Mouse (Mus musculus) heart, adult 2 months (tissue): ENCODE measurements around the gene Agtpbp1.

Experiments
- CTCF ChIP-seq: fragments of 200-600 bp; IDR thresholded peaks from 2 replicates; pipeline ENCODE4 v1.8.1; 2022; ENCODE audit warnings: antibody characterized with exemption, mild to moderate bottlenecking, moderate library complexity
- POLR2A ChIP-seq: fragments of 200-500 bp; IDR thresholded peaks from 2 replicates; pipeline ENCODE4 v1.6.1; 2011; ENCODE audit warnings: mild to moderate bottlenecking, low read depth, low read length, control low read depth; ENCODE audit not compliant: insufficient read depth

DNA sequence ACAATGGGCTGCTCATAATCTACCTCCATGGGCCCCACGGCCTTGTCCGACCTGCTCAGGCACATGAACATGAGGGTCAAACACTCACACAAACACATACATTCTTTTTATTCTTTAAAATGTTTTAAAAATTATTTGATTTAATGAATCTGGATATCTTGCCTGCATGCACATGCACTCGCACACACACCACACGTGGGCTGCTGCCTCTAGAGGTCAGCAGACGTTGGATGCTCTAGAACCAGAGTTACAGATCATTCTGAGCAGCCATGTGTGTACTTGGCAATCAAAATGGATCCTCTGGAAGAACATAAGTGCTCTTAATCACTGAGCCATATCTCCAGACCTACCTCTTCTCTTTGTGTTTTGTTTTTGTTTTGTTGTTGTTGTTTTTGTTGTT is 112.8 kb downstream of the Agtpbp1 start:
- TF ChIP-seq CTCF (peak; percentile 74), POLR2A (no peak)
